Mouse (Mus musculus) spleen, postnatal 4 days (tissue): ENCODE results near the gene Ttc16.

Experiments used
- DNase-seq, 2 experiments: peaks; one replicate each; pipeline ENCODE4 v3.0.0; 2022; ENCODE audit warnings: low spot score in 2 of 2

Gene Ttc16

GRCm38 (mm10) chr2:32775359-32776074 is at the start of gene Ttc16, which contains the start of gene Ptrh1:
Gene Ttc16 (minus strand): TSS chr2:32775633.
Gene Ptrh1 (plus strand): TSS chr2:32775786.
- peak; percentile 95 to 96 for DNase-seq

- DNase-seq, result no peak
Measured at GRCm38 (mm10) chr2:32824778-32825177, 49.3 kb upstream of the Ttc16 start.

GRCm38 (mm10) chr2:32824181-32824580 is 48.7 kb upstream of the Ttc16 start:
- DNase-seq, result no peak

GRCm38 (mm10) chr2:32823579-32824154 is 48.2 kb upstream of the Ttc16 start:
- DNase-seq, result no peak

GRCm38 (mm10) chr2:32823153-32823552 is 47.7 kb upstream of the Ttc16 start:
- no peak for DNase-seq

GRCm38 (mm10) chr2:32822643-32823042 is 47.2 kb upstream of the Ttc16 start:
- DNase-seq, result no peak

GRCm38 (mm10) chr2:32821041-32821802 is 45.8 kb upstream of the Ttc16 start:
- DNase-seq, result peak; percentile 45 to 75

- DNase-seq, result no peak
Measured at GRCm38 (mm10) chr2:32818208-32818607, 42.8 kb upstream of the Ttc16 start.

- DNase-seq, result no peak
Measured at GRCm38 (mm10) chr2:32817589-32817988, 42.2 kb upstream of the Ttc16 start.

GRCm38 (mm10) chr2:32816946-32817581 is 41.6 kb upstream of the Ttc16 start:
- no peak for DNase-seq

- DNase-seq, result no peak
Measured at GRCm38 (mm10) chr2:32816497-32816896, 41.1 kb upstream of the Ttc16 start.

- DNase-seq, result no peak
Measured at GRCm38 (mm10) chr2:32811959-32812358, 36.5 kb upstream of the Ttc16 start.

GRCm38 (mm10) chr2:32808816-32809566 is 33.6 kb upstream of the Ttc16 start:
- no peak for DNase-seq

- DNase-seq, result no peak
Measured at GRCm38 (mm10) chr2:32798251-32798962, 23.0 kb upstream of the Ttc16 start.

GRCm38 (mm10) chr2:32795748-32796418 is 20.4 kb upstream of the Ttc16 start:
- no peak for DNase-seq

GRCm38 (mm10) chr2:32791297-32791696 is 15.9 kb upstream of the Ttc16 start:
- DNase-seq, result no peak

- DNase-seq, result no peak
Measured at GRCm38 (mm10) chr2:32788581-32788980, 13.1 kb upstream of the Ttc16 start.

GRCm38 (mm10) chr2:32787176-32787575 is 11.7 kb upstream of the Ttc16 start:
- no peak for DNase-seq

- no peak for DNase-seq
Measured at GRCm38 (mm10) chr2:32784048-32784681, 8.7 kb upstream of the Ttc16 start, which contains the start of gene Cfap157. Gene Cfap157 (minus strand): TSS chr2:32784428.

GRCm38 (mm10) chr2:32781710-32782109 is 6.3 kb upstream of the Ttc16 start:
- no peak for DNase-seq
